Mouse (Mus musculus): Measurements from ENCODE around the gene Srcin1.
A peak's percentile ranks its signal among the peaks of the same experiment; 100 is the strongest.

The Srcin1 gene

GRCm38 (mm10) chr11:97500720-97501448 is 75.1 kb downstream of the Srcin1 start:
- no peak for DNase-seq

DNA sequence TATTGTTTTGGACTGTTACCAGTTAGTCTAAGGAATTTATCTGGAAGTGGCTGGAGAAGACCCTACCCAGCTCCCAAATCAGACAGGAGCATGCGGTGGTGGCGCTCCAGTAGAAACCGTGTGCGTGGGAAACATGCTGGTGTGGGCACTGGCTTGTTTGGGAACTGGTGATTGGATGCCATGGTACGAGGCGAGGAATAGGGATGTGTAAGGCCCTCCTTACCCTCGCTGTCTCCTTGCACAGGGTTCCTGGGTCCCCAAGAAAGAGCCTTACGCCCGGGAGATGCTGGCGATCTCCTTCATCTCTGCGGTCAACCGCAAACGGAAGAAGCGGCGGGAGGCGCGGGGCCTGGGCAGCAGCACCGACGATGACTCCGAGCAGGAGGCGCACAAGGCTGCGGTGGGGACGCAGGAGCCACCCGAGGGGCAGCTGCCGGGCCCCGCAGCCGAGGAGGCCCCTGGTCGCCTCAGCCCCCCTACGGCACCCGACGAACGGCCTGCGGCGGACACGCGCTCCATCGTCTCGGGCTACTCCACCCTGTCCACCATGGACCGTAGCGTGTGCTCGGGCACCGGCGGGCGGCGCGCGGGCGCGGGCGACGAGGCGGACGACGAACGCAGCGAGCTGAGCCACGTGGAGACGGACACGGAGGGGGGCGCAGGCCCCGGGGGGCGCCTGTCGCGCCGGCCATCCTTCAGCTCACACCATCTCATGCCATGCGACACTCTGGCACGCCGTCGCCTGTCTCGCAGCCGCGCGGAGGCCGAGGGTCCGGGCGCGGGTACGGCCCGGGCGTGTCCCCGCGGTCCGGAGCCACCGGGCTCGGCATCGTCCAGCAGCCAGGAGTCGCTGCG is 75.9 kb downstream of the Srcin1 start, which contains the start of gene 4933428G20Rik:
Gene 4933428G20Rik, minus strand, starts transcription at position 476 of the 855 bp plus-strand sequence.
- no peak for DNase-seq

DNA sequence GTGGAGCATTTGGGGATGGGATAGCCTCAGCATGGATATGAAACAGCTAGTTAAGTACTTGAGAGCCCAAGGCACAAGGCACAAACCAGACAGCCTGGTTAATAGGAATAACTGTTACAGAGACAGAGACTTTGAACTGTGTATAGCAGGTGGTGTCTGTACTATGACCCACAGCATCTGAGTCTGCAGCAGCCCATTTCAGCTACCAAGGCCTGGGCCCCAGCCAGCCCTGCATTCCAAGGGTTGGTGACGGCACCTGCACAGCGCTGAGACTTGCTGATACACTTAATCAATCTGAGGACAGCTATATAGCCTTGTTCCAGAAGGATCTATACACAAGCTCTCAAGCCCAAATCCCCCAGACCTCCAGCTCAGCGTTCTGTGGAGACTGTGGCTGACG is 78.4 kb downstream of the Srcin1 start:
- DNase-seq = no peak

GRCm38 (mm10) chr11:97492836-97493235 is 83.2 kb downstream of the Srcin1 start:
- DNase-seq = no peak

DNA sequence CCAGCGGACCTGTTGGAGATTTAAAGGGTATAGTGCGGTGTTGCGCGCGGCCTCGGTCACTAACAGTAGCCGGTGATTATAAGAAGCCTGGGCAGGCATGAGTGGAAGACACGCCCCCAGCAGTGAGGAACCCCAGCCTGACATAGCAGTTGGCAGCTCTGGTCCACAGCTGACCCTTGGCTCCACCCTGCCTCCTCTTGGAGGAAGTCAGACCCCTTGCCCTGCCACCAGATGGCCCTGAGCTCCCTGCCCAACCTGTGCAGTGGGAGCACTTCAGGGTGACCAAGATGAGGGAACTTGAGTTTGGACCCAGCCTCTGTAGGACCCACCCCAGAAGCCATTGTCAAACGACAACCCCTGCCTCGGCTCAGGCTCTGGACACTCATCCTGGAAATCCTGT is 84.3 kb downstream of the Srcin1 start:
- no peak for DNase-seq

DNA sequence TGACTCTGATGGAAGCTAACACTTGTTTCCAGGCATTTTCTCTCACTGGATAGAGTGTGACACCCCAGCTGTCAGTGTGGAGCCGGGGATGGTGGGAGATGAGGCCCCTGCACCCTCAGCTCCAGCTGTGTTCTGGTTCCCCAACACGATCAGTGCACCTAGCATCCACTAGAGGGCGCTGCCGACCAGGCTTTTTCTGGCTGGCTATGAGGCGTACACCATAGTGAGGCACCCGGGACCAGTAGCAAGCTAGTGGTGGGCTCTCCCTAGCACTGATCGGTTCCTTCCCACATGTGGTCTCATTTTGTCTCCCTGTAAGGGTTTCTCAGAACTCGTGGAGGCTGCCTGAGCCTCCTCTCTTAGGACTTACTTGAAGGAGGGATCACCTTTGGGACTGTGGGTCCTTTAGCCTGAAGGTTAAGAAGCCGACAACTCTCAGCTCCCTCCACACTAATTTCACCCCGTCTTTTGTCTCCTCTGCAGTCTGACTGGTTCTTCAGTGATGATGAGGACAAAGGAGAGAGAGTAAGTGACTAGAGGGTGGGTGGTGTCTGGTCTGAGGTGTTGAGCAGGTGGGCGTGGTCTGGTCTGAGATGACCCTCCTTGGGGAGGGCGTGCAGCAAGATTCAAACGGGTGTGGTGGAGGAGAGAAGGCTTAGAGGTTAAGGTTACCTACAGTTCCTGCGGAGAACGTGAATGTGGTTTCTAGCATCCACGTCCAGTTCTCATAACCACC is 86.2 kb downstream of the Srcin1 start:
- DNase-seq = peak; percentile 76

GRCm38 (mm10) chr11:97487656-97488055 is 88.3 kb downstream of the Srcin1 start:
- DNase-seq = no peak

DNA sequence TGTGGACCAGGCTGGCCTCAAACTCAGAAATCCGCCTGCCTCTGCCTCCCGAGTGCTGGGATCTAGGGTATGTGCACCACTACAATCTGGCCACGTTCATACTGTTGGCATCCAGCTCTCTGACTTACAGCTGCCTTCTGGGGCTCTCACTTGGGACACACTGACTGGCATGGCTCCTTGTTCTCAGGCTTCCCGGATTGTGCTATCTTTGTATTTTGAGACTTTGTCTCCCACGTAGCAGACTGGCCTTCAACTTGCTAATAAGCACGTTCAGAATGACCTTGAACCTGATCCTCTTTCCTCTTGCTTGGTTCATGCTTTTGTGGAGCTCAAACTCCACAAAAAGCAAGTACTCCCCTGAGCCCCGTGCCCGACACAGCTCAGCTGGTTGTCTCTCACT is 90.3 kb downstream of the Srcin1 start:
- DNase-seq = no peak

DNA sequence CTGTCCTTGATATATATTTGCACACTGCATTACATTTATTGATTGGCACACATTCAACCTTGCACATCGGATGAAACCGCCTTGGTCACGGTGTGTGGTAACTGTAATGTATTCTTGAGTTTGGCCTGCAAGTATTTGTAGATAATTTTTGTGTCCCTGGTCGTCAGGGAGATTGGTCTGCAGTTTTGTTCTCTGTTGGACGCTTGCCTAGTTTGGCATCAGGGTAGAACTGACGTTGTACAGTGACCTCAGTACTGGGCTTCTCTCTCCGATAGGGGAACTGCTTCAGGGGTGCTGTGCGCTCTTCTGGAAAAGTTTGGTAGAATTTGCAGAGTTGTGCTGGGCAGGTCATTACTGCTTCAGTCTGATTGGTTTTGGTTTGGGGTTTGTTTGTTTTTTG is 96.2 kb downstream of the Srcin1 start:
- DNase-seq = no peak

GRCm38 (mm10) chr11:97479085-97479484 is 96.9 kb downstream of the Srcin1 start:
- no peak for DNase-seq

DNA sequence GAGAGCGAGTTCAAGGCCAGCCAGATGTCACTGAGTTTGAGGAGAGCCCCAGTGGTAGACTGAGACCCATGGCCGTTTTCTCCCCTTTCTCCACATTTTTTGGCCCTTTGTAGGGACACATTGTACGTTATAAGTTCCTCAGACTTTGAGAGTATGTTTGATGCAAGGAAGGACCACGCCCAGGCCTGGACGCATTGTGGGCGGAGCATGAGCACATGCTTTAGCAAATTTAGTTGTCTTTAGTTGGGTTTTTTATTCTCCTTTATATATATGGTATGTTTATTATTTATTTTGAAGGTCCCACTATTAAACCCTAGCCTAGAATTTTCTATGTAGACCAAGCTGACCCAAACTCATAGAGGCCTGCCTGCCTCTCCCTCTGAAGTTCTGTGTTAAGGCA is 97.6 kb downstream of the Srcin1 start:
- no peak for DNase-seq

DNA sequence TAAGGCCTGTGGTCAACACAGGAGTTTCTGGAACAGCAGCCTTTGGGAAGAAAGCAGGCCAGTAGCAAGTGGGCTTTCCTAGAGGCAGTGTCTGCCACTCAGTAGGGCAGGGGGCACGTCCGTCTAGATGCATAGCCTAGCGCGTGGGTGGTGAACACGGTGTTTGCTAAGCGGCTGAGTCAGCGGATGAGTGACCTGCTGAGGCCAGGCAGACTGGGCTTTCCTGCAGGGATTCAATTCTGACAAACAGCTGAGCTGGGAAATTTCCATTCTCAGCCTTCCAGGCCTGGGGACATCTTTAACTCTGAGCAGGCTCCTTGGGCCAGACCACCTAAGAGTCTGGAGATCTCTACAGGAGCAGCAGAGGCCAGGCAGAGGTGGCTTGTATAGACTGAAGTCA is 98.6 kb downstream of the Srcin1 start:
- DNase-seq = no peak

GRCm38 (mm10) chr11:97476334-97477095 is 99.5 kb downstream of the Srcin1 start:
- peak; percentile 61 for DNase-seq

DNA sequence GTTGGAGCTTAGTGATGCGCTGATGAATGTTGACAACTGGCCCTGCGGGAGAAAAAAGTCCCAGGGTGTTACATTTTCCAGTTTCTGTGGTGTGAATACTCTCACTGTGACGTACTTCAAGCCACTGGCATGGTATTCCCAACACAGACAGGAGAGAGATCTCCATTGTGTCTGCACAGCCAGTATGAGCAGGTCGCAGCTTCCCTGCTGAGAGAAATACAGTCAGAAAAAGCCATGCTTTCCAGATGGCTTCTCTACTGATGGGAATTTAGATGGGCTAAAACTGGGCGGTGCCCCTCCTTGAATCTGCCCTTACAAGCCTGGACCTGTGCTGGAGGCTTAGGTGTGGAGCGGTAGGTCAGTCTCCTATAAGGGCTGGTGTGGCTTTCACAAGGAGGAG is 104.7 kb downstream of the Srcin1 start:
- DNase-seq = no peak

GRCm38 (mm10) chr11:97469828-97470227 is 106.2 kb downstream of the Srcin1 start:
- no peak for DNase-seq

GRCm38 (mm10) chr11:97468639-97469287 is 107.2 kb downstream of the Srcin1 start:
- peak; percentile 87 for DNase-seq

GRCm38 (mm10) chr11:97466444-97467160 is 109.4 kb downstream of the Srcin1 start:
- no peak for DNase-seq

- DNase-seq = no peak
Measured at GRCm38 (mm10) chr11:97465957-97466356, 110.0 kb downstream of the Srcin1 start.

DNA sequence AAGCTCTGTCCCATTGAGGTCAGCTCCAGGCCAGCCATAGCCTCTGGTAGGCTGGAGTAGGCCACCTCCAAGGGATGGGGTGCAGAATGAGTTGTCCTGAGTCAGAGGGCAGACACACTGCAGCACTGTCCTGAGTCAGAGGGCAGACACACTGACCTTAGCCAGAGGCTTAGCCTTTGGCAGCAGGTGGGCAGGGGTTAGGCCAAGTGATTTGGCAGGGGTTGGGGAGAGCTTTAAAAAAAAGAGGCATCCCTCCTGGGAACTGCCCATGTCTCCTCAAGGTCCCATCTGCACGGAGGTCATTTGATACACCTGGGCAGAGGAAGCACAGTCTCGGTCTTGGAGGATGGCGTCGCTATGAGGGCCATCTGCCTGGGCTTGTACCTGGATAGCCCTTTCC is 112.0 kb downstream of the Srcin1 start:
- DNase-seq = no peak

DNA sequence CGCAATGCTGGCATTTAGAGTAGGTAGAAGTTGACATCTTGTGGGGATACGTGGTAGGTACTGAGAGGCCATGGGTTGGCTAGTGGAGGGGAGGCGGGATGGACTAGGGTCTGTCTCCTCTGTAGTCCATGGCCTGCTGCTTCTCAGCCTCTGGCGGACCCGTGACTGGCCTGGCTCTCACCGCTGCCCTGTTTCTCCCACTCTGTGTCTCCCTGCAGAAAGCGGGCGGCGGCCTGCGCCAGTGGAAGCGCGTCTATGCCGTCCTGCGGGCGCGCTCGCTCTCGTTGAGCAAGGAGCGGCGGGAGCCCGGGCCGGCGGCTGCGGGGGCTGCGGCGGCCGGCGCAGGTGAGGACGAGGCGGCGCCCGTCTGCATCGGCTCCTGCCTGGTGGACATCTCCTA is 112.8 kb downstream of the Srcin1 start:
- no peak for DNase-seq

- no peak for DNase-seq
Measured at GRCm38 (mm10) chr11:97462538-97462937, 113.4 kb downstream of the Srcin1 start.

Measured in liver (tissue).